Mouse (Mus musculus): ENCODE results near the gene Vgll4.
A peak's percentile ranks its signal among the peaks of the same experiment; 100 is the strongest.

Gene Vgll4

GRCm38 (mm10) chr6:114936297-114936940 lies 33.4 kb downstream of the Vgll4 start:
- DNase-seq, result peak; percentile 25

GRCm38 (mm10) chr6:114935362-114935761 lies 34.4 kb downstream of the Vgll4 start:
- DNase-seq, result no peak

- no peak for DNase-seq
These were observed 35.7 kb downstream of the Vgll4 start for GRCm38 (mm10) chr6:114934045-114934444.

GRCm38 (mm10) chr6:114932991-114933392 lies 36.8 kb downstream of the Vgll4 start:
- DNase-seq, result no peak

GRCm38 (mm10) chr6:114932116-114932500 lies 37.7 kb downstream of the Vgll4 start:
- DNase-seq, result no peak

- no peak for DNase-seq
These were observed 38.3 kb downstream of the Vgll4 start for GRCm38 (mm10) chr6:114931212-114932115.

GRCm38 (mm10) chr6:114930646-114931045 lies 39.1 kb downstream of the Vgll4 start:
- no peak for DNase-seq

GRCm38 (mm10) chr6:114930038-114930591 lies 39.7 kb downstream of the Vgll4 start:
- peak; percentile 72 for DNase-seq

- DNase-seq, result no peak
These were observed 40.4 kb downstream of the Vgll4 start for GRCm38 (mm10) chr6:114929346-114929745.

GRCm38 (mm10) chr6:114928462-114928861 lies 41.3 kb downstream of the Vgll4 start:
- peak; percentile 73 for DNase-seq

GRCm38 (mm10) chr6:114927400-114927799 lies 42.4 kb downstream of the Vgll4 start:
- no peak for DNase-seq

GRCm38 (mm10) chr6:114926369-114927157 lies 43.2 kb downstream of the Vgll4 start:
- peak; percentile 78 for DNase-seq

- DNase-seq, result no peak
These were observed 44.6 kb downstream of the Vgll4 start for GRCm38 (mm10) chr6:114925196-114925595.

- DNase-seq, result peak; percentile 56
These were observed 47.3 kb downstream of the Vgll4 start for GRCm38 (mm10) chr6:114922355-114923096.

GRCm38 (mm10) chr6:114921632-114922354 lies 48.0 kb downstream of the Vgll4 start:
- DNase-seq, result peak; percentile 91

GRCm38 (mm10) chr6:114920523-114921445 lies 49.0 kb downstream of the Vgll4 start:
- DNase-seq, result peak; percentile 82

- DNase-seq, result peak; percentile 56
These were observed 50.0 kb downstream of the Vgll4 start for GRCm38 (mm10) chr6:114919670-114920313.

- no peak for DNase-seq
These were observed 50.8 kb downstream of the Vgll4 start for GRCm38 (mm10) chr6:114918994-114919393.

- DNase-seq, result no peak
These were observed 51.8 kb downstream of the Vgll4 start for GRCm38 (mm10) chr6:114917770-114918635.
